Mouse (Mus musculus) ES-Bruce4 (cell line): ENCODE measurements around the gene Ewsr1.

Experiments
- CTCF ChIP-seq: IDR thresholded peaks from one replicate; pipeline ENCODE4 v1.8.1; 2011; ENCODE audit warnings: low read depth, low read length
- EP300 ChIP-seq: IDR thresholded peaks from 2 replicates; pipeline ENCODE4 v1.6.1; 2011; ENCODE audit warnings: low read depth, low read length; ENCODE audit not compliant: insufficient read depth

DNA sequence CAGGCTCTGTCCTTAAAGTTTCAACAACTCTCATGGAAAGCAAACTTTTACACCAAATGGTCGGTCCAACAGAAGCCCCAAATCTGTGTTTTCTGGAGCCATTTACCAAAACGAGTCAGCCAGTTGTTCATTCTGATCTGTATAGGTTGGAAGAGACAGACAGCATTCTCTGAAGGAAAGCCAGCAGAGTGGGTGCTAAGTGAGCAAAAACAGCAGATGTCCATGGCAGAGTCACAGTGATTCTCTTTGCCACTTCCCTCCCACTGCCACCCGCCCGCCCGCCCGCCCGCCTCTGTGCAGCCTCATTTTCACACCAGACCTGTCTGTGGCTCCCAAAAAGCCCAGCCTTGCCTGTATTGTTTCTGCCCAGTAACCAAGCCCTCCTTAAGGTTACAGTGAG, 70.8 kb downstream of the Ewsr1 start:
- TF ChIP-seq CTCF (no peak), EP300 (no peak)
